8 mouse cellular contexts compared by ENCODE assay signal in genomic region chr3:59344065-59344905, GRCm38 (mm10). TPM values are rescaled to one million over a fixed set of nuclear protein-coding genes. Genes with fewer than 3 reads are reported as not detected.
DNase-seq lines count a peak whose midpoint lies in the region; ATAC-seq and TF ChIP-seq lines count a peak whose summit lies in the region.

Igsf10 (minus strand) TSS chr3:59344394.

- H3K4me1 ChIP-seq in forebrain, embryonic 11.5 days (replicated peaks; ENCODE audit: control insufficient read depth, insufficient read depth, low read length) = no peaks in the 10 kb centered on the region
- H3K4me1 ChIP-seq in heart, postnatal 0 days (ENCODE audit: control insufficient read depth, insufficient read depth) = no peaks in the 10 kb centered on the region
- H3K4me1 ChIP-seq in stomach, embryonic 14.5 days (ENCODE audit: control insufficient read depth, insufficient read depth, low read length) = no peaks in the 10 kb centered on the region

- H3K4me3 ChIP-seq in forebrain, embryonic 11.5 days (ENCODE audit: low read depth, low read length) = peak within 1 kb of the TSS; percentile 52
- H3K4me3 ChIP-seq in heart, postnatal 0 days (ENCODE audit: low read depth, low read length) = peak within 1 kb of the TSS; percentile 79
- H3K4me3 ChIP-seq in stomach, embryonic 14.5 days (ENCODE audit: low read depth, low read length) = peak within 1 kb of the TSS; percentile 63

- intact Hi-C loops in left cerebral cortex, postnatal 10 days (cut with DNase I) = no loop called here

- no peak within 1 kb of the TSS for H3K27ac ChIP-seq in forebrain, embryonic 11.5 days (ENCODE audit: low read depth, low read length)
- peak within 1 kb of the TSS; percentile 53 for H3K27ac ChIP-seq in heart, postnatal 0 days (ENCODE audit: low read depth)
- peak within 1 kb of the TSS; percentile 62 for H3K27ac ChIP-seq in stomach, embryonic 14.5 days (ENCODE audit: low read length)

- POLR2A ChIA-PET in Patski (lab: Charles Lee) = no interaction called here

- no peaks in the 10 kb centered on the region for H3K9me3 ChIP-seq in forebrain, embryonic 11.5 days (ENCODE audit: control insufficient read depth, low read length)
- no peaks in the 10 kb centered on the region for H3K9me3 ChIP-seq in heart, postnatal 0 days (replicated peaks; ENCODE audit: control insufficient read depth, low read length)
- H3K9me3 ChIP-seq in stomach, embryonic 14.5 days (ENCODE audit: control insufficient read depth, low read depth, low read length) = no peaks in the 10 kb centered on the region

- in situ Hi-C loops in Patski (cut with MboI; ENCODE audit: low pct_unique_long_range_greater_than_20kb) = no loop called here

- H3K27me3 ChIP-seq in Patski = no peaks in the 10 kb centered on the region
- no peaks in the 10 kb centered on the region for H3K27me3 ChIP-seq in forebrain, embryonic 11.5 days (ENCODE audit: control insufficient read depth, insufficient read depth, low read length)
- H3K27me3 ChIP-seq in heart, postnatal 0 days (ENCODE audit: control insufficient read depth, insufficient read depth, low read length) = no peaks in the 10 kb centered on the region
- no peaks in the 10 kb centered on the region for H3K27me3 ChIP-seq in stomach, embryonic 14.5 days (ENCODE audit: control insufficient read depth, insufficient read depth, low read length)

- DNase-seq in Patski (ENCODE audit: low read depth, low spot score) (no peak), adipocyte (ENCODE audit: low spot score) (no peak)
- DNase-seq in brain, embryonic 18.5 days (ENCODE audit: low read depth, low spot score) = peak; percentile 46
- peak; percentile 91 for DNase-seq in forebrain, embryonic 11.5 days (ENCODE audit: low spot score)
- DNase-seq in heart, postnatal 0 days (ENCODE audit: low spot score) = peak; percentile 45
- DNase-seq in left cerebral cortex, postnatal 10 days (ENCODE audit: extremely low spot score in 1 of 2, low spot score in 2 of 2) = peak; percentile 32 to 72

- no peak for TF ChIP-seq CTCF in Patski (IDR thresholded peaks at IDR 0.05)
- TF ChIP-seq CTCF in heart, postnatal 0 days (IDR thresholded peaks at IDR 0.05; ENCODE audit: low read depth) = no peak

- TF ChIP-seq EP300 in heart, postnatal 0 days (IDR thresholded peaks at IDR 0.05; ENCODE audit: low read depth) = no peak

- peak; percentile 48 for ATAC-seq in Patski
- peak; percentile 98 for ATAC-seq in forebrain, embryonic 11.5 days (replicated peaks; ENCODE audit: low FRiP score)
- ATAC-seq in heart, postnatal 0 days (ENCODE audit: insufficient read depth, low read depth) = peak; percentile 78
- 0 out of 2 replicates have a peak, but pooled peaks have one; percentile 22 for ATAC-seq in megakaryocyte-erythroid progenitor cell, adult 5-6 weeks (replicated peaks; ENCODE audit: low FRiP score, low TSS enrichment, poor library complexity, severe bottlenecking)
- ATAC-seq in stomach, embryonic 14.5 days (ENCODE audit: insufficient number of reproducible peaks, insufficient read depth, low FRiP score, low read depth) = peak; percentile 90

- CTCF ChIA-PET in Patski (lab: Charles Lee) = interaction anchor here (0.9 to 1.5 kb wide), 3 partner anchors 13 to 23 kb away, joined by 3 read pairs; no protein-coding TSS in a partner anchor

- H3K9ac ChIP-seq in forebrain, embryonic 11.5 days (ENCODE audit: low read length) = peak within 1 kb of the TSS; percentile 66
- H3K9ac ChIP-seq in heart, postnatal 0 days (replicated peaks; ENCODE audit: low read depth, low read length) = peak within 1 kb of the TSS; percentile 74
- peak within 1 kb of the TSS; percentile 46 for H3K9ac ChIP-seq in stomach, embryonic 14.5 days (replicated peaks; ENCODE audit: low read depth, low read length)

- no peaks in the 10 kb centered on the region for H3K36me3 ChIP-seq in forebrain, embryonic 11.5 days (ENCODE audit: control insufficient read depth, insufficient read depth, low read length)
- H3K36me3 ChIP-seq in heart, postnatal 0 days (replicated peaks; ENCODE audit: control insufficient read depth, insufficient read depth, low read length) = no peaks in the 10 kb centered on the region; the same call in 1 of the 2 replicates
- peaks cover 2% of the 10 kb centered on the region; the same call in 1 of the 2 replicates for H3K36me3 ChIP-seq in stomach, embryonic 14.5 days (ENCODE audit: control insufficient read depth, insufficient read depth, low read length)

- 4% methylated on average over 23 of the region's 23 CpGs for WGBS in forebrain, embryonic 11.5 days
- WGBS in heart, postnatal 0 days = 2% methylated on average over 22 of the region's 23 CpGs
- 5% methylated on average over 23 of the region's 23 CpGs for WGBS in stomach, embryonic 14.5 days

- H3K4me2 ChIP-seq in forebrain, embryonic 11.5 days (ENCODE audit: low read depth, low read length, severe bottlenecking) = peak within 1 kb of the TSS; percentile 58
- H3K4me2 ChIP-seq in heart, postnatal 0 days (ENCODE audit: low read depth, low read length) = peak within 1 kb of the TSS; percentile 88
- peak within 1 kb of the TSS; percentile 59 for H3K4me2 ChIP-seq in stomach, embryonic 14.5 days (replicated peaks; ENCODE audit: low read depth, low read length)

RNA-seq across cellular contexts. Expression of gene Igsf10, which starts in this region (rescaled TPM):
- polyA plus RNA-seq in Patski (2021) = 2.6 TPM
- 3.1 and 3.2 TPM in 2 replicates for polyA plus RNA-seq in forebrain, embryonic 11.5 days (2014; fragmentation: Nextera tagmentation; extraction: Ambion mirVana)
- total RNA-seq in heart, postnatal 0 days (2014; rRNA removed; ENCODE audit: low replicate concordance) = 2.3 and 4.0 TPM in 2 replicates
- 1.2 and 1.8 TPM in 2 replicates for polyA plus RNA-seq in heart, postnatal 0 days (2015; fragmentation: Nextera tagmentation; extraction: Ambion mirVana)
- total RNA-seq in left cerebral cortex, postnatal 10 days (2021) = 1 to 10 TPM; 4.2 TPM
- 0.04 TPM in 1 of 2 replicates, not detected in the other for total RNA-seq in megakaryocyte-erythroid progenitor cell, adult 5-6 weeks (2014; fragmentation: Nextera tagmentation)
- 0.19 TPM in 1 of 2 replicates, not detected in the other for total RNA-seq in megakaryocyte-erythroid progenitor cell, adult 5-6 weeks (2017)
- 11.7 and 12.2 TPM in 2 replicates for polyA plus RNA-seq in stomach, embryonic 14.5 days (2014; fragmentation: Nextera tagmentation; extraction: Ambion mirVana)

Comparison
In these comparisons a context has a peak if more than half of its experiments do, and no peak if none do; other contexts are left out.
1. Peak in ATAC-seq in megakaryocyte-erythroid progenitor cell, adult 5-6 weeks; RNA of the gene not detected or under 1 TPM.
2. ATAC-seq: peak in every context shown above with its lines; median percentile 98 in forebrain, embryonic 11.5 days; 90 in stomach, embryonic 14.5 days; 78 in heart, postnatal 0 days; 48 in Patski; 22 in megakaryocyte-erythroid progenitor cell, adult 5-6 weeks.
3. DNase-seq: peak in brain, embryonic 18.5 days (single experiment), forebrain, embryonic 11.5 days (single experiment), heart, postnatal 0 days (single experiment) and left cerebral cortex, postnatal 10 days (2 of 2); none in Patski (single experiment) and adipocyte (single experiment).
4. Peak in every context shown above with its lines, with median percentiles within 50 percentile points of each other: H3K4me2 ChIP-seq, H3K4me3 ChIP-seq and H3K9ac ChIP-seq.